Mouse (Mus musculus): Measurements from ENCODE around the gene Med13l.

Med13l gene

DNA sequence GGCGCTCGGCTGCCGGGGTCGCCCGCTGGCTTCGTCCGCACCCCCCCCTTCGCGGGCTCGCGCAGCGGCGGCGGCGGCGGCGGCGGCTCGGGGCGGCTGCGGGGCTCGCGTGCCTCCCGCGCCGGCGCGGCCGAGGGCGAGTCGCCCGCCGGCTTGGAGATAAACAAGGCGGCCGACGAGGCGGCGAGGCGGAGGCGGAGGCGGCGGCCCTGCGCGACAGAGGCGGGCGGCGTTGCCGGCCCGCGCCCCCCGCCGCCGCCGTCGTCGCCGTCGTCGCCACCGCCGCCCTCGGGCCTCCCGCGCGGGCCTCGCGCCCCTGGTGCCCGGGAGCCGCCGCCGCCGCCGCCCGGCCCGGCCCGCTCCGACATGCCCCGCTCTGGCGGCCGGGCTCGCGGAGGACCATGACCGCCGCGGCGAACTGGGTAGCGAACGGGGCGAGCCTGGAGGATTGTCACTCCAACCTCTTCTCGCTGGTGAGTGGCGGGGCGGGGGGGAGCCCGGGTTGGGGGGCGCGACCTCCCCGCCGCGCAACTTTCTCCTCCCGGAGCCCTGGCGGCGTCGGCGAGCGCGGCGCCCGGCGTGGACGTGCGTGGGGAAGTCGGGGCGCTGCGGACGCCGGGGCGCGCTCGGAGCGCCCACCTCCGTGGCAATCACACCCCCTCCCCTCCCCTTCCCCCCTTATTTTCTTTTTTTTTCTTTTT lies at the start of gene Med13l:
Gene Med13l, plus strand, starts transcription at position 295 of the 701 bp plus-strand sequence.
- DNase-seq (ENCODE audit: extremely low read depth, insufficient read length, low spot score) = peak; percentile 66

DNA sequence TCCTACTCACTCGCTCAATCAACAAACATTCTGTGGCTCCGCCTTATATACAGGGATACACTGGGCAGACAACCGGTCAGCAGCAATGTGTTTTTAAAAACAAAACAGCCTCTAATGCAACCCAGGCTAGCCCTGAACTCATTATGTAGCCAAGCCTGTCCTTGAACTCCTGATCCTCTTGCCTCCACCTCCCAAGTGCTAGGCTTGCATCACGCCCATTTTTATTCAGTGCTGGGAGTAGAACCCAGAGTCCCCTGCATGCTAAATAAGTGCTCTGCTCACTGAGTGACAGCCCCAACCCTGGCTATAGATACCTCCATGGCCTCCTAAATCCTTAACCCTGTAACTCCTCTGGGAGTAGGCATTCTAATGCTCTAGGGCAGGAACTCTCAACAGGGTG lies 49.5 kb upstream of the Med13l start:
- no peak for DNase-seq (ENCODE audit: extremely low read depth, insufficient read length, low spot score)

DNA sequence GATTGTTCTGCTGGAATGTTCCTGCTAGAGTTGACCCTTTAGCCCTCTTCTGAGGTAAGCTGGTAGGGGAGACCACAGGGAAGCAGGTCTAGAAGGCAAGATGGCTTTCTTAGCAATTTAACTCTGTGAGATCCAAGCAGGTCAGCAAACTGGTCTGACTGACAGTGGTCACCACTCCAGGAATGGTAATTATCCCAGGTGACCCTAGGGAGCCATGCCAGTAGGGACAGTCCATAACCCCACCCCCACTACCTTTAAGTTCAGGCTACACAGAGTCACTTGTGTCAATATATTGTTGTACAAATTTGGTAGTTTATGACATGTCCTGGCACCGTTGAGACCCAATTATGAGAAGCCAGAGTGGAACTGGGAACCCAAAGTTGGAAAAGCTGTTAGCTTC lies 47.5 kb upstream of the Med13l start:
- no peak for DNase-seq (ENCODE audit: extremely low read depth, insufficient read length, low spot score)

DNA sequence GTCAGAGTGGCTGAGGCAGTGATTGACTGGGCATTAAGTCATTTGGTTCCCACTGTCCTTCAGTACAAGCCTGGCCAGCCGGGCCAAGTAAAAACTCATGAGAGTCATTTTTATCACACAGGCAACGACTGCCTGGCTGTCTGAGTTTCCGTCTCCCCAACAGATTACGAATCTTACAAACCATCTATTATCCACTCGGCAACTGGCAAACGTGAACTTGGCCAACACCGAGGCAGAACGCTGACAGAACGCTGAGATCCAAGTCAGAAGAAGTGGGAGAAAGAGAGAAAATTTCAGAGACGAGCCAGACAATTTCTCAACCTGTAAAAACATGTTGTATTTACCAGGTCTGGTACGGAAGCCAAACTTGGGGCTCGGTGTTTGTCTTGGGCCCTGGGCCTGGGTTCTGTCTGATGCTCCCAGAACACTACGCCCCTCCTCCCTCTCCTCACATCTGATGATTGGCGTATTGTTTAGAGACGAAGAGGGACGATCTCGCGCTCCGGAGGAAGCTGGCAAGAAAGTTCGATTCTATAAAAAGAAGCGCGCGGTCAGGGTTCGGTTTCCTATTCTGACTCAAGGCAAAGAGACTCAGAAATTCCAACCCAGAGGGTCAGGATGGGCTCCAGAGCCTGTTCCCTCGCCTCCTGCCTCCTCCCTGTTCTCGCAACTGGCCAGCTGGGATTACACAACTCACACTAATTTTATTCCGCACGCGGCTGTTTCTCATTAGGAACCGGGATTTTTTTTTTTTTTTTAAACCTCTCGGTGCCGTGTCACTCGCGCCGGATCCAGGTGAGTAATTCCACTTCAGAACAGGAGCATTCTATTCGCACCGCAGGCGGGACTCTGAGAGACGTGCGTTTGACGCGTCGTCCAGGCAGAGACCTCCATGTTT lies 46.6 kb upstream of the Med13l start:
- peak; percentile 81 for DNase-seq (ENCODE audit: extremely low read depth, insufficient read length, low spot score)

DNA sequence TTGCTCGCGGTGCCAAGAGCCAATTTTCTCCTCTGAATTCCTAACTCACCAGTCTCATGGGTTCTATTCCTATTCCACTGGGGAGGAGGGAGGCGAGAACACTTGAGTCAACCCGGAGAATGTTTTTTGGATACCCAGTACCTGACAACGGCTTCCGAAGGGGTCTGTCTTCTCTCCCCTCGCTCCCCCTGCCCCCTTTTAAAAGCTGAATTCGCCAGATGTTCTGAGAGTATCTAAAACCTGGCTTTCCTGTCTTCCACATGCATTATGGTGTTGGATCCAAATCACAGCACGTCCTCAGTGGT lies 46.0 kb upstream of the Med13l start:
- no peak for DNase-seq (ENCODE audit: extremely low read depth, insufficient read length, low spot score)

DNA sequence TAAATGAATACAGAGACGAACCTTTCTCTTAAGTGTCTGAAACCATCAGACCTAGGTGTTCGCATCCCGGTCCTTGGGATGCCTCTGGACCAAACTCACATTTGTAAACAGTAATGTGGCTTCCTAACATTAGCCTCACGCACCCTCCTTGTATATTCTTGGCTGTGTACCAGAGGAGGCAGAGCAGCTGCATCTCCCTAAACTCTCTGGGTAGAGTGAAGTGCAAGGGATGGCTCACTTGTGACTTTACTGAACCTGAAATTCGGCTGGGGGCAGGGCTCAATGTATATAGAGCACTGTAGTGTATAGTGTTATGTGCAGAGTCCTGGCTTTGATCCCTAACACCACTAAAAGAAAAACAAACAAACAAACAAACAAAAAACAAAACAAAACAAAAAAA lies 45.6 kb upstream of the Med13l start:
- DNase-seq (ENCODE audit: extremely low read depth, insufficient read length, low spot score) = no peak

DNA sequence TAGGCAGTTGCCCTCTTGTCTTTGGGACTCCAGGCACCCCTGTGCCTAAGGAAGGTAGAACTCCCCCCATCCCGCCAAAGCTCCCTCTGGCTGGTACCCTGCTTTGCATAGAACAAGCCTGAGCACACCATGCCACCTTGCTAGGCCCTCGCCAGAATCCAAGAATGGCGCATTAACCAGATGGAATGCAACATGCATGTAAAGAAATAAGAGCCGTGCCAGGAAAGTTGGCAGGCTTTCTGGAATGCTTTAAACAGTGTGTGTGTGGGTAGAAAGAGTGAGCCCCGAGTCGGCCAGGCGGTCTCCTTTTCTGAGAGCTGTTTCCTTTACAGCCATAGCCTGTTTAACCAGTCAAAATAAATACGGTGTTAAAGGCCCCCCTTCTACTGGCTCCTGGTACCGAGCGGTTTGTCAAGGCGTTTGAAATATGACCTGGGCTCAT lies 45.2 kb upstream of the Med13l start:
- peak; percentile 57 for DNase-seq (ENCODE audit: extremely low read depth, insufficient read length, low spot score)

DNA sequence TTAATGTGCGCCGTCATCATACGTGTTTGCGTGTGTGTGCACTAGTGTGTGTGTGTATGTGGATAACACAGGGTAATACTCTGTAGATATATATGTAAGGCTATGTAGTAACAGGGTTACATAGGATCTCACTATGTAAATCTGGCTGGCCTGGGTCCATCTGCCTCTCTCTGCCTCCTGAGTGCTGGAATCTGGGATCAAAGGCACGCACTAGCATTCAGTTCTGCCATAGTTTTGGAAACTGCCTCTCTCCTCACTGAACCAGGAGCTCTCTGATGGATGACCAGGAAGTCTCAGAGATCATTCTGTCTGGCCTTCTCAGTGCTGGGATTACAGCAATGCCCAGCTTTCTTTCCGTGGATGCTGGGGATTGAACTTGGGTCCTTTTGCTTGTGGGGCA lies 44.4 kb upstream of the Med13l start:
- no peak for DNase-seq (ENCODE audit: extremely low read depth, insufficient read length, low spot score)

DNA sequence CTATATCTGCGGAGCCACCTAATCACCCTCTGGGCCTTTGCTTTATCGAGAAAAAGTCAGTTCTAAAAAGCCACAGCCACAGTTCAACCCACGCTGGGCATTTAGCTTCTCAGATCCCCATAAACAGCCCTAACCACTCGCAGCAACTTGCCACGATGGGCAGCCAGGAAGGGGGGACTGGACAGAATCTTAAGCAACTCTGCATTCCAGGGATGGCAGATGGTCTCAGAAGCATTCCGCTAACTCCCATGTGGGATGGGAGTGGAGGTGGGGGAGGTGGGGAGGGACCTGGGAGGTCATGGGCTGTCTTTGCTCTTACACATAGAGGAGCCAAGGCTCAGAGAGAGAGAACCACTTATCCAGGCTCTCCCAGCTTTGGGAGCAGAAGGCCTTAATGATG lies 44.0 kb upstream of the Med13l start:
- peak; percentile 65 for DNase-seq (ENCODE audit: extremely low read depth, insufficient read length, low spot score)

DNA sequence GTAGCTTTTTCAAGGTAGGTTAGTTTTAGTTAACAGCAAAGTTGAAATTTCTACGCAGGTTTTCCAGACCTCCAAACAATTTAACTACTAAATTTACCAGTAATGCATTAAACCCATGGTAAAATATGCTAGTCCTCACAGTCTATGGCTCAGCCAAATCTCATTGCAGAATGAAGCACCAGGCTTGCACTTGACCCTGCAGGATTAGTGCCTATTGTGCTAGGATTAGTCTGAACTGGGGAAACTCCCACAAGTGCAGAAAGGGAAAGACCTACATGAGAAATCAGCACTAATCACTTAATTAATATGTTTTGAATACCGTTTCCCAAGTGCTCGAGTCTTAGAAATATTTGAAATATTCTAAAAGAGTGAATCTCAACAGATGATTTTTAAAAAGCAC lies 40.0 kb upstream of the Med13l start:
- no peak for DNase-seq (ENCODE audit: extremely low read depth, insufficient read length, low spot score)

DNA sequence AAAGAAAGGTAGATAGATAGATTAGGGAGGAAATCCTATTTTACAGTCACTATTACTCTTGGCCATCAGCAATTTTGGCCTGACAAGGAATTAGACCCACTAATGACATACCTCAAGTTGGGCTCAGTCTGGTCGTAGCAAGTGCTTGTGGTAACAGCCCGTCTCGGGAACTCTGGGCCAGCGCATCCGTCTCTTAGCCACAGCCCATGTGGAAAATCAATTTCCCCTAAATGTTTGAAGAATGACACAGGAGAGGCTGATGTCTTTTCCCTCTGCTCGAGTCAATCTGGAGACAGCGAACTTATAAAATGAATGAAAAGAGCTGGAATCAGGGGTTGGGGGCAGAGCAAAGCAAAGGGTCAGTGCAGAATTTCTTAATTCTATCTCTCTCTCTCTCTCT lies 36.1 kb upstream of the Med13l start:
- DNase-seq (ENCODE audit: extremely low read depth, insufficient read length, low spot score) = no peak

DNA sequence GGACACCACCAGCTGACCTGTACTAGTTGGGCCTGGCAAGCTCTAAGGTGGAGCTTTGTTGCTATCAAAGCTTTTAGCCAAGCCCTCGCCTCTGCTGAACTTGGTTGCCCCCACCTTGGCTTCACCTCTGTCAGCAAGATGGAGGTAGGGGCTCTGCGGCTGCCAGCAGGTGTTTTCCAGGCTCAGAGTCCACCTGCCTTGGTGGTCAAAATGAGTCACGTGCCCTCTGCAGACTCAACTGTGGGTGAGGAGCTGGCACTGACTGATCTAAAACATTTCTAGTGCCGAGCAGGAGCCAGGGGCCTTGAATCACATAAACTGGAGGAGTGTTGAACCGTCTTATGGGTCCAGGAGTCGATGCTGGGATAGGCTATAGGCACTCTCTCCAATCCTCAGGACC lies 34.8 kb upstream of the Med13l start:
- no peak for DNase-seq (ENCODE audit: extremely low read depth, insufficient read length, low spot score)

DNA sequence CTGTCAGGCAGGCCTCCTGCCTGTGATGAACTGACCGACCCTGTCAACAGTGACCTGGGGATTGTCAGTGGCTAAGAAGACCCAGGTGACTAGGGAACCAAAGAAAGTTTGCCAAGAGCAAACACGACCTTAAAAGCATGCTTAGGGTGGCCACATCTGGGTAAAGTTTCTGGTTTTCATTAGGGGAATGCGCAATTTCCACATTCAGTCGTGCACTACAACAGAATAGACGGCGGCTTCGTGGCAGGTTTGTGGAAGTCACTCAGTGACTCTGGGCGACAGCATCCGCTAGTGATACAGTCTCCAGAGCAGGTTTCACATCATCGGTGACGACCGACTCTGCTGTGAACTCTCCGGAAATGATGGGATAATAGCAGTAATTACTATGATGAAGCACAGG lies 34.0 kb upstream of the Med13l start:
- no peak for DNase-seq (ENCODE audit: extremely low read depth, insufficient read length, low spot score)

DNA sequence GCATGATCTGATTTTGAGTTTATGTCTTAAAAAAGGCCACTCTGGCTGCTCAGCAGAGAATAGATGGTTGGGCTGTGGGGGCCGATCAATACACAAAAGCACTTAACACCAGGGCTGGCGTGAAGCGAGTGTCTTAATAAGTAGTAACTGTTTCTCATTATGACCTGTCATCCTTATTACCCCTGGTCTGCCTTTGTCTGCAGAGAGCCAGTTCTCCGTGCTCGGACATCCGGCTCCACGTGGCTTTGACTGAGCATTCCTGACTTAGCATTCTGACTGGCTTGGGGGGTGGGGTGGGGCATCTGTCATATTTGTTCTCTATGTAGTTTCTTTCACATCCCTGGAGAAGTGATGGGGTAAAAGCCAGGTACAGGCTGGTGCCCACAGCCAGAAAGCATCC lies 31.2 kb upstream of the Med13l start:
- DNase-seq (ENCODE audit: extremely low read depth, insufficient read length, low spot score) = no peak

DNA sequence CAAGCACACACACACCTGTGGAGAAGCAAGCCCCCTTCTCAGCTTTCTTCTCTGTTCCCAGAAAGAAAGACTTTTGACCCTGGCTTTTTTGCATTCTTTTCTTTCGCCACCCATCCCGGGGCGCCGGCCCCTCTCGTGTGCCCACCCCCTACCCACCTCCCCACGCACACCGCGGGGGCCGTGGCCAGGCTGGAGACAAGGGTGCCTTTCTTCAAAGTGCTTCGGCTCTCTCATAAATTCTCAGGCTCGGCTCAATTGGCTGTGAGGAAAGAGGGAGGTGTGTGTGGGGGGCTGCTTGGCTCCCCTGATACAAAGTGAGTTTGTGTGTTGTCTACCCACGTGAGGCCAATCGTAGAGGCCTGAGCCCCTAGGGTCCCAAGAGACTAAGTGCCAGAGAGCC lies 28.4 kb upstream of the Med13l start:
- DNase-seq (ENCODE audit: extremely low read depth, insufficient read length, low spot score) = no peak

DNA sequence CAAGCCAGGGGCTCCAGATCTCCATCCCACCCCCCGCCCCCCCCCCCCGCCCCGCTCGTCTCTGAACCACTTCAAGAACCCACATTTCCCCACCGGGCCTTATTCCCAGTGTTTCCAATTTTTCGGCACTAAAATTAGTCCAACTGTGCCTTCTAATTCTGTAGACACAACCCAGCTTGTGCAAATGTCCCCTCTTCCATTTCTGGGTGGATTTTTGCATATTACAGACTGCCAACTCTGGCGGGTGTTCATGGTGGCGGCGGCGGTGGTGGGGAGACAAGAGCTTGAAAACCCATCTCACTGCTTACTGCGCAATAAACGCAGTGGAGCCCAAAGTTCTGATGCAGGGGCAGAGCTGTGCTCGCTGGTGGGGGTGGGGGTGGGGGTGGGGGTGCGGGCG lies 27.8 kb upstream of the Med13l start:
- no peak for DNase-seq (ENCODE audit: extremely low read depth, insufficient read length, low spot score)

DNA sequence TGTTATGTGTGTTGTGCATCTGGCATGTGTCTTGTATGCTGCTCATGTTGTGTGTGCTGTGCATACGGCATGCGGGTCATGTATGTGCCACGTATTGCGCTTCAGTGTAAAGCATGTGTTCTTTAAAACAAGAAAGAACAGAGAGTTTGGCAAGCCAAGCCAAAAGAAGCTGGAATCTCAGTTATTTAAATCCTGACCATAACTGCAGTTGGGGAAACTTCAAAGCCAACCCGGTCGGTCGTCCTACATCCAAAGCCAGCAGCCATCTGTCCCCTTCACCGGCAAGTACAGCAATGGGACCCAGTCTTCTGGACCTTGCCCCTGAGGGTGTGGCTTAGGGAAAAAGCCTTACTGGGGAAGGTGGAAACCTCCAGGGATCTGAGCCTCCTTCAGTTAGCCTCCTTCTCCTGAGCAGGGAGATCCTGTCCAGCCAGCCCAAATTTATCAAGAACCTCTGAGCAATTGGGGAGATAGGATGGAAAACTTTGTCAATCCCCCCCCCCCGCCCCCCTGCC lies 26.0 kb upstream of the Med13l start:
- DNase-seq (ENCODE audit: extremely low read depth, insufficient read length, low spot score) = no peak

DNA sequence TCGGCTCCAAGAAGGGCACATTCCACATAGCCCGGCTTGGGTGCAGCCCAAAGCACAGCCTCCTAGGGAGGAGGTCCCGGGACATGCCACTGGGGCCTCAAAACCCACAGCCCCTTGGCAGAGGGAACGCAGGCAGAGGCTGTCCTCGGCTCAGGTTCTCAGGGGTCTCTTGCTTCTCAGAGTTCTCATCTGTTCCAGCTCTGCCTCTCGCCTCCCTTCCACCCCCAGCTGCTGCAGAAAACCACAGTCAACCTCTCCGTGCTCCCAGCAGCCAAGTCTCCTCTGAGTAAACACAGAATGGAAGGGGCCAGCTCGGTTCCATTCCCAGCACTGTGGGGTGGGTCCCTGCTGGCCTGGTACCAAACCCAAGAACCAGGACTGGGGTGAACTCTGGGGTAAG lies 25.3 kb upstream of the Med13l start:
- peak; percentile 73 for DNase-seq (ENCODE audit: extremely low read depth, insufficient read length, low spot score)

DNA sequence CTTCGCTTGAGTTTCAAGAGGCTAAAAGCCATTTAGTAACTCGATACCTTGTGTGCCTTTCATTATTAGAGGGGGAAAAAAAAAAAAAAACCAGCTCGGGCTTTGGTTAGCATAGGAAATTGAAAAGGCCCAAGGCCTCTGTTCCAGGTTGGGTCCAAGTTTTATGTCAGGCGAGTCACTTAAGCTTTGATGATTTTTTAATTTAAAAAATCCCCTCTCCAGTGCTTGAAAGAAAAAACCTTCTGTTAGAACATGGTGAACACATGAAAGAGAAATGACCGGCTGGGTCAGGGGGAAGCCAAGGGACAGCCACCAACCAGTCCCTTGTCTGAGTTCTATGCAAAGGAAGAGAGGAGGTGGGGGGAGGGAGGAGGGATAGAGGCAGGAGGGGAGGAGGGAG lies 22.0 kb upstream of the Med13l start:
- no peak for DNase-seq (ENCODE audit: extremely low read depth, insufficient read length, low spot score)

DNA sequence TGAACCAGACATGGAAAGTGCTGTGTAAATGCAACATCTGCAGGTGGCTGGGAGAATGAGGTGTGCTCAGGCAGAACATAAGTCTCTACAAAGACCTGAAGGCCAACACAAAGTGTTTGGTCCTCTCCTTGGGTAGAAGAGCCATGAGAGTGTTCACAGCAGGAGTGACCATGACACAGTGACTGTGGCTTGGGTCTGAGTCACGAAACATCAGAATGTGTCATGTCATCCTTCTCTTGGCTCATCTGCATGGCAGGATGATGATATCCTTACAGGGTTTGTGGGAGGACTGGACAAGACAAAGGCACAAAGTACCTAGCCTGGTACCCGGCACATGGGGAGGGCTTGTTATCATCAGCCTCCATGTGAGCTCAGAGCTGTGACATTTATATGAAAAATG lies 16.7 kb upstream of the Med13l start:
- no peak for DNase-seq (ENCODE audit: extremely low read depth, insufficient read length, low spot score)

DNA sequence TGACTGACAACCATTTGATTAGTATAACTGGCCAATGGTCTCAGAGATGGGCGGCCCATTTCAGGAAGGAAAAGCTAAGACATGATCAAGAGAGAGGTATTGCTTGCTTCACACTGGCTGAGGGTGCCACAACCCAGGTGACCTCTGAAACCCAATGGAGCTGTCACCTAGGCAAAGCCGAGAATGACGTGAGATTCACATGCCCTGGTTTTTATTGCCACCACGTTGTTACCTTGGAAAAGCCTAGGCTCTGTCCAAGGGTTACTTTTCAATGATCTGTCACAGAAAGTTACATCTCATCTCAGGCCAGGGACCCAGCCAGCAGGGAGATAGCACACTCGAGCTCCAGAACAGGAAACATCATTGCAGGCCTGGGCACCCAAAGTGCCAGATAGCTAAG lies 10.0 kb upstream of the Med13l start:
- DNase-seq (ENCODE audit: extremely low read depth, insufficient read length, low spot score) = no peak

DNA sequence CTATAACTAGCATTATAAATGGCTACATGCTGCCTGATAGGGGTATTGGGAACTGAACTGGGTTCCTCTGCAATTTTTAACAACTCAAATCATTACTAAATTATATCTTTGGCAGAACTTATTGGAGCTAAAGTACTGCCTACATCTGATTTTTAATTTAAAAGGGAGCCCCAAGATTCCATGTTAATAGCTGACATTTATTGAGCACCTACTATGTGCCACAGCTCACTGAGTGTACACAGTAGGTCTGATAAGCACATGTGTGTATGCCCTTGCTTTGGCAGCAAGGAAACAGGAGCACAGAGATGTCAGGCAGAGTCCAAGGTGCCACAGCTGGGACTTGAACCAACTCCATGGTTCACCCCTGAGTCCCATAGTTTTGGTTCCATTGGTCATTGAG lies 7.2 kb upstream of the Med13l start:
- no peak for DNase-seq (ENCODE audit: extremely low read depth, insufficient read length, low spot score)

Data from 3134 (cell line).